Mouse (Mus musculus): ENCODE measurements around the gene Efnb1.

DNA sequence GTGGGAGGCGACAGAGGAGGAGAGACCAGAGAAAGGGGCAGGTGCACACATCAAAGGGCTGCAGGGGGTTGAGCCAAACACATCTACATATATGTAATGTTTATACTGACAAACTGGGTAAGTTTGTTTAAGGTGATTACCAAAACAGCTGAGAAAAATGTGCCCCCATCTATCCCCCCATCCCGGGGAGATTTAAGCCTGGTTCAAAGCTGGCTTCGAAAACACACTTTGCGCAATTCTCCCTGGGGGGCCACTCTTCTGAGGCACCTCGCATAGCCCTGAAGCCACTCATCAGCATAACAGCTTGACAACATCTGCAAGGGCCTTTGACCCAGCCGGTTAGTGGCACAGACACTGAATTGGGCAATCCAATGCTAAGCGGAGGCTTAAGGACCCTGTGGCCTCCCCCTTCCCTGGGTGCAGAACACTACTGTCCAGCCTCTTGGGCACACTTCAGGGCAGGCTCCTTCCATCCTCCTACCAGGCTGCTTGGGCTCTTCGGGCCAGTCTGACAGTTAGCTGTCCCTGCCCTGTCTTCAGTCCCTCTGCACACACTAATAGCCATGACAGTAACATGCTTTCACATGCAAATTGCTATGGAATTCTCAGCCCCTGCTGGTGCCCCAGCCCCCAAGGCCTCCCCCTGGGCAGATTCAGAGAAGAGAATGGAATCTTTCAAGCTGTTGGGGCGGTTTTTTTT is 16.8 kb downstream of the Efnb1 start:
- TF ChIP-seq TAL1 (IDR thresholded peaks at IDR 0.05; ENCODE audit: low read length) (no peak), GATA1 (IDR thresholded peaks at IDR 0.05; ENCODE audit: low read length) (no peak)

All from erythroblast, embryonic 14.5 days (primary cell).